Mouse (Mus musculus): ENCODE results near the gene Hhatl.

GRCm38 (mm10) chr9:121786359-121786758, 5.9 kb downstream of the Hhatl start:
- no peak for TF ChIP-seq CTCF (conservative IDR thresholded peaks at IDR 0.05 in 1 of 2, IDR thresholded peaks at IDR 0.05 in 1 of 2; ENCODE audit: low read depth in 2 of 2, low read length in 2 of 2)
- TF ChIP-seq KAT2A (IDR thresholded peaks at IDR 0.05; ENCODE audit: insufficient replicate concordance, low read length): no peak
- TF ChIP-seq GABPA (IDR thresholded peaks at IDR 0.05; ENCODE audit: insufficient replicate concordance, low read depth, low read length): no peak
- no peak for TF ChIP-seq MAFK (IDR thresholded peaks at IDR 0.05; ENCODE audit: insufficient replicate concordance, low read length)
- no peak for TF ChIP-seq ZNF384 (IDR thresholded peaks at IDR 0.05; ENCODE audit: low read depth, low read length)
- no peak for TF ChIP-seq EP300 (IDR thresholded peaks at IDR 0.05; ENCODE audit: low read length)
- TF ChIP-seq SIN3A (IDR thresholded peaks at IDR 0.05; ENCODE audit: low read length): no peak
- no peak for TF ChIP-seq CHD1 (IDR thresholded peaks at IDR 0.05; ENCODE audit: low read depth, low read length)
- no peak for TF ChIP-seq JUN (IDR thresholded peaks at IDR 0.05; ENCODE audit: insufficient read depth, low read depth, low read length)
- TF ChIP-seq TCF12 (IDR thresholded peaks at IDR 0.05; ENCODE audit: low read depth, low read length): no peak
